Mouse (Mus musculus) Patski (cell line): Measurements from ENCODE around the gene Cop1. TPM values are rescaled to one million over a fixed set of nuclear protein-coding genes. Genes with fewer than 3 reads are reported as not detected.

Experiments used
- ATAC-seq: fragments of 100-300 bp; one replicate; pipeline ENCODE4 v1.8.0; 2021
- CTCF ChIA-PET: fragments of 350-600 bp; sonication (Branson Sonifier 250); formaldehyde crosslinking; loops from one replicate; lab custom pipeline; 2022; ENCODE audit warnings: inconsistent platforms; lab: Charles Lee
- POLR2A ChIA-PET: fragments of 350-600 bp; sonication (Branson Sonifier 250); formaldehyde crosslinking; loops from one replicate; lab custom pipeline; 2022; ENCODE audit warnings: antibody characterized with exemption, inconsistent platforms; lab: Charles Lee
- DNase-seq: peaks from one replicate; pipeline ENCODE4 v3.0.0-alpha.2; 2011; ENCODE audit warnings: low read depth, low spot score
- H3K27me3 ChIP-seq: fragments of 371-371 bp; one replicate; pipeline ENCODE4 v1.5.1; 2021
- CTCF ChIP-seq: fragments of 100-300 bp; IDR thresholded peaks from one replicate; pipeline ENCODE4 v1.5.1; 2021
- in situ Hi-C: fragments of 300-500 bp; cut with MboI; formaldehyde crosslinking; loops from 3 replicates; pipeline ENCODE4 v1.11.1; 2018; ENCODE audit warnings: low pct_unique_long_range_greater_than_20kb, mixed read lengths
- polyA plus RNA-seq: library from polyadenylated mRNA; unstranded; gene quantifications from one replicate; pipeline ENCODE4 v1.2.3, GENCODE M21; 2021

Cop1 gene
- polyA plus RNA-seq, 1 experiment from 2014 or later, result 145 TPM

- ATAC-seq (no peak), DNase-seq (no peak)
- in situ Hi-C loops, result loop anchor here (10.0 to 25.0 kb wide), 2 partner anchors 775 to 898 kb away; no protein-coding TSS in a partner anchor
- peak; percentile 55 for TF ChIP-seq CTCF
- POLR2A ChIA-PET, result no interaction called here
- CTCF ChIA-PET, result no interaction called here
- H3K27me3 ChIP-seq, result no peaks in the 10 kb centered on the region
Measured at GRCm38 (mm10) chr1:159286833-159287232, 54.7 kb downstream of the Cop1 start.

- ATAC-seq (no peak), DNase-seq (no peak)
- ChIA-PET CTCF (interaction anchor here (2.0 kb wide), 1 partner anchor 15 kb away, joined by 7 read pairs; no protein-coding TSS in a partner anchor), POLR2A (no interaction called here)
- in situ Hi-C loops, result loop anchor here (10.0 to 25.0 kb wide), 2 partner anchors 595 to 772 kb away; no protein-coding TSS in a partner anchor
- TF ChIP-seq CTCF, result peak; percentile 51
- H3K27me3 ChIP-seq, result no peaks in the 10 kb centered on the region
Measured at GRCm38 (mm10) chr1:159290219-159290618, 58.1 kb downstream of the Cop1 start.

- POLR2A ChIA-PET, result no interaction called here
- no peak for ATAC-seq
- H3K27me3 ChIP-seq, result no peaks in the 10 kb centered on the region
- no peak for DNase-seq
- TF ChIP-seq CTCF, result no peak
- in situ Hi-C loops, result loop anchor here (10.0 to 25.0 kb wide), 2 partner anchors 594 to 771 kb away; no protein-coding TSS in a partner anchor
- CTCF ChIA-PET, result no interaction called here
Measured at GRCm38 (mm10) chr1:159290859-159291258, 58.7 kb downstream of the Cop1 start.

GRCm38 (mm10) chr1:159301418-159302082 is 69.4 kb downstream of the Cop1 start:
- no peaks in the 10 kb centered on the region for H3K27me3 ChIP-seq
- ChIA-PET CTCF (interaction anchor here (0.9 kb wide), 1 partner anchor 11 kb away, joined by 3 read pairs; no protein-coding TSS in a partner anchor), POLR2A (no interaction called here)
- TF ChIP-seq CTCF, result no peak
- DNase-seq, result no peak
- no peak for ATAC-seq
- in situ Hi-C loops, result no loop called here

GRCm38 (mm10) chr1:159313625-159314024 is 81.5 kb downstream of the Cop1 start:
- POLR2A ChIA-PET, result no interaction called here
- CTCF ChIA-PET, result no interaction called here

GRCm38 (mm10) chr1:159322586-159322985 is 90.5 kb downstream of the Cop1 start:
- ATAC-seq (no peak), DNase-seq (no peak)
- peak; percentile 61 for TF ChIP-seq CTCF
- in situ Hi-C loops, result no loop called here
- H3K27me3 ChIP-seq, result no peaks in the 10 kb centered on the region
- POLR2A ChIA-PET, result no interaction called here
- CTCF ChIA-PET, result no interaction called here

More at GRCm38 (mm10) chr1:159313625-159314024, 81.5 kb downstream of the Cop1 start:
- in situ Hi-C loops, result no loop called here
- TF ChIP-seq CTCF, result peak; percentile 27
- H3K27me3 ChIP-seq, result no peaks in the 10 kb centered on the region
- DNase-seq (no peak), ATAC-seq (no peak)

- in situ Hi-C loops, result no loop called here
Measured at GRCm38 (mm10) chr1:159331008-159331407, 98.9 kb downstream of the Cop1 start.

GRCm38 (mm10) chr1:159334157-159334556 is 102.0 kb downstream of the Cop1 start:
- in situ Hi-C loops, result no loop called here
- ATAC-seq, result no peak
- no peak for DNase-seq
- CTCF ChIA-PET, result no interaction called here
- TF ChIP-seq CTCF, result no peak
- POLR2A ChIA-PET, result no interaction called here
- no peaks in the 10 kb centered on the region for H3K27me3 ChIP-seq

More at GRCm38 (mm10) chr1:159331008-159331407, 98.9 kb downstream of the Cop1 start:
- ChIA-PET CTCF (no interaction called here), POLR2A (no interaction called here)
- DNase-seq (no peak), ATAC-seq (no peak)
- no peaks in the 10 kb centered on the region for H3K27me3 ChIP-seq
- TF ChIP-seq CTCF, result no peak

GRCm38 (mm10) chr1:159342355-159342754 is 110.2 kb downstream of the Cop1 start:
- ChIA-PET CTCF (no interaction called here), POLR2A (no interaction called here)
- in situ Hi-C loops, result no loop called here
- no peak for ATAC-seq
- DNase-seq, result no peak
- TF ChIP-seq CTCF, result no peak
- H3K27me3 ChIP-seq, result no peaks in the 10 kb centered on the region

GRCm38 (mm10) chr1:159355027-159355570 is 123.0 kb downstream of the Cop1 start:
- CTCF ChIA-PET, result interaction anchor here (1.0 kb wide), 1 partner anchor 18 kb away, joined by 3 read pairs; no protein-coding TSS in a partner anchor
- no peak for TF ChIP-seq CTCF
- POLR2A ChIA-PET, result no interaction called here
- in situ Hi-C loops, result no loop called here
- DNase-seq (no peak), ATAC-seq (no peak)
- H3K27me3 ChIP-seq, result no peaks in the 10 kb centered on the region

- no peak for ATAC-seq
- POLR2A ChIA-PET, result no interaction called here
Measured at GRCm38 (mm10) chr1:159358713-159359112, 126.6 kb downstream of the Cop1 start.

More at GRCm38 (mm10) chr1:159358713-159359112, 126.6 kb downstream of the Cop1 start:
- DNase-seq, result no peak
- CTCF ChIA-PET, result no interaction called here
- H3K27me3 ChIP-seq, result no peaks in the 10 kb centered on the region
- in situ Hi-C loops, result no loop called here
- TF ChIP-seq CTCF, result no peak
